ENCODE assay signal across 13 mouse cellular contexts in the genomic region with DNA sequence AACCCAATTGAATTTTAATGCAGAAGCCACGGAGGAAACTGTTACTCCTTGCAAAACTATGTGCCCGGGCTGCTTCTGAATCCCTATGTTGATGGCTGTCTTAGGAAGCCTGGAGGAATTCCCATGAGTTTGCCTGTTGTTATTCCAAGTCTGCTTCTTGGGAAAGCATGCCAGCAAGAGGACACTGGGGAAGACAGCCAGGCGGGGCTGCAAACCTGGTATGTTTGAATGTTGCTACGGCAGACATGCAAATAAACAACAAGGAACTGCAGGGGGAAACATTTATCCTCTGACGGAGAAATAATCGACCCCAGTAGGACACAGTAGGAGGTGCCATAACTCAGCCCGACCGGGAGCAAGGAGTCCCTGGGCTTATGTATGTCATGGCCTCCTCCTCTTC.
A peak's percentile ranks its signal among the peaks of the same experiment; 100 is the strongest.
DNase-seq lines count a peak whose midpoint lies in the region; ATAC-seq and TF ChIP-seq lines count a peak whose summit lies in the region.
"Had no signal": no experiment of that assay in that cellular context is flagged by ENCODE, and none has a peak within 500 bp of the region (broad histone marks: within the 10 kb centered on the region; RNA-seq: fewer than 3 reads in every experiment).

No protein-coding gene starts in this region.

- no peaks in the 10 kb centered on the region for H3K4me1 ChIP-seq in heart, embryonic 13.5 days
- peaks cover 12% of the 10 kb centered on the region; the same call in 1 of the 2 replicates for H3K4me1 ChIP-seq in lung, embryonic 15.5 days
- no peaks in the 10 kb centered on the region for H3K4me1 ChIP-seq in lung, adult 2 months (ENCODE audit: control insufficient read depth, insufficient read depth, low read length)
- H3K4me1 ChIP-seq in neural tube, embryonic 15.5 days: peaks cover 9% of the 10 kb centered on the region

- no peak overlapping the region for H3K27ac ChIP-seq in heart, embryonic 13.5 days (replicated peaks)
- H3K27ac ChIP-seq in lung, embryonic 15.5 days: 0 out of 2 replicates have a peak overlapping the region, but pooled peaks have one; percentile 0
- no peak overlapping the region for H3K27ac ChIP-seq in neural tube, embryonic 15.5 days (replicated peaks)
- H3K27ac ChIP-seq: forebrain, embryonic 15.5 days; hindbrain, embryonic 14.5 days had no signal

- no peaks in the 10 kb centered on the region for H3K27me3 ChIP-seq in heart, embryonic 13.5 days (replicated peaks)
- H3K27me3 ChIP-seq in lung, embryonic 15.5 days: no peaks in the 10 kb centered on the region
- H3K27me3 ChIP-seq in neural tube, embryonic 15.5 days (replicated peaks): no peaks in the 10 kb centered on the region
- H3K27me3 ChIP-seq: forebrain, embryonic 15.5 days had no signal

- H3K4me3 ChIP-seq in heart, embryonic 13.5 days: no peak overlapping the region
- no peak overlapping the region for H3K4me3 ChIP-seq in lung, embryonic 15.5 days
- no peak overlapping the region for H3K4me3 ChIP-seq in lung, adult 2 months (replicated peaks; ENCODE audit: extremely low read depth, low read depth, low read length)
- no peak overlapping the region for H3K4me3 ChIP-seq in neural tube, embryonic 15.5 days (replicated peaks)
- H3K4me3 ChIP-seq: forebrain, embryonic 15.5 days had no signal

- H3K9ac ChIP-seq in heart, embryonic 13.5 days: no peak overlapping the region
- no peak overlapping the region for H3K9ac ChIP-seq in lung, embryonic 15.5 days
- no peak overlapping the region; the same call in 1 of the 2 replicates for H3K9ac ChIP-seq in neural tube, embryonic 15.5 days (replicated peaks)
- H3K9ac ChIP-seq: forebrain, embryonic 15.5 days; hindbrain, embryonic 14.5 days had no signal

- WGBS in heart, embryonic 13.5 days: 30% methylated on average over 8 of the region's 8 CpGs
- WGBS in lung, embryonic 15.5 days: 24% methylated on average over 8 of the region's 8 CpGs
- 27% methylated on average over 8 of the region's 8 CpGs for WGBS in lung, adult 2 months
- WGBS in neural tube, embryonic 15.5 days: 17% methylated on average over 8 of the region's 8 CpGs

- no peak for DNase-seq in heart, adult 11 months
- DNase-seq in lung, adult 2 months: no peak
- DNase-seq in fat pad, adult 2 months (ENCODE audit: extremely low read depth, low read depth, low spot score): peak; percentile 13
- DNase-seq in layer of hippocampus, postnatal 10 days (ENCODE audit: low spot score in 2 of 2): no peak
- DNase-seq in frontal cortex, postnatal 25 days (ENCODE audit: low spot score in 2 of 2): no peak
- DNase-seq: right cerebral cortex, adult 18-20 months; thymus, postnatal 14 days had no signal

- H3K9me3 ChIP-seq in heart, embryonic 13.5 days: no peaks in the 10 kb centered on the region
- no peaks in the 10 kb centered on the region for H3K9me3 ChIP-seq in lung, embryonic 15.5 days
- no peaks in the 10 kb centered on the region for H3K9me3 ChIP-seq in neural tube, embryonic 15.5 days (replicated peaks)
- H3K9me3 ChIP-seq: forebrain, embryonic 15.5 days had no signal

- no peaks in the 10 kb centered on the region for H3K36me3 ChIP-seq in heart, embryonic 13.5 days
- H3K36me3 ChIP-seq in lung, embryonic 15.5 days: no peaks in the 10 kb centered on the region
- H3K36me3 ChIP-seq in neural tube, embryonic 15.5 days: no peaks in the 10 kb centered on the region
- H3K36me3 ChIP-seq: forebrain, embryonic 15.5 days had no signal

- H3K4me2 ChIP-seq in heart, embryonic 13.5 days: peak overlapping the region; percentile 28
- peak overlapping the region; percentile 16 for H3K4me2 ChIP-seq in lung, embryonic 15.5 days
- peak overlapping the region; percentile 31 for H3K4me2 ChIP-seq in neural tube, embryonic 15.5 days
- H3K4me2 ChIP-seq: forebrain, embryonic 15.5 days; hindbrain, embryonic 14.5 days had no signal

- TF ChIP-seq POLR2A in lung, adult 2 months (IDR thresholded peaks at IDR 0.05; ENCODE audit: borderline replicate concordance, extremely low read depth, low read depth, low read length): no peak

- no peak for ATAC-seq in heart, embryonic 13.5 days (ENCODE audit: extremely low read depth, insufficient number of reproducible peaks, low FRiP score, low TSS enrichment)
- ATAC-seq in lung, embryonic 15.5 days (ENCODE audit: borderline replicate concordance, extremely low read depth, low FRiP score, low TSS enrichment): peak; percentile 41; the same call in 1 of the 2 replicates
- 0 out of 2 replicates have a peak, but pooled peaks have one; percentile 8 for ATAC-seq in neural tube, embryonic 15.5 days (ENCODE audit: low FRiP score)
- ATAC-seq: CD4-positive, CD25-positive, alpha-beta regulatory T cell, adult 4 months; forebrain, embryonic 15.5 days had no signal

- no peak for TF ChIP-seq CTCF in lung, adult 2 months (IDR thresholded peaks at IDR 0.05; ENCODE audit: insufficient read depth, low read length)
